Mouse (Mus musculus): ENCODE results near the gene Olfr894.
"Not testable (repeated sequence)": the region's sequence is repeated elsewhere in the genome, so short reads cannot be mapped to it uniquely, and the experiment has no call there.

The Olfr894 gene

DNA sequence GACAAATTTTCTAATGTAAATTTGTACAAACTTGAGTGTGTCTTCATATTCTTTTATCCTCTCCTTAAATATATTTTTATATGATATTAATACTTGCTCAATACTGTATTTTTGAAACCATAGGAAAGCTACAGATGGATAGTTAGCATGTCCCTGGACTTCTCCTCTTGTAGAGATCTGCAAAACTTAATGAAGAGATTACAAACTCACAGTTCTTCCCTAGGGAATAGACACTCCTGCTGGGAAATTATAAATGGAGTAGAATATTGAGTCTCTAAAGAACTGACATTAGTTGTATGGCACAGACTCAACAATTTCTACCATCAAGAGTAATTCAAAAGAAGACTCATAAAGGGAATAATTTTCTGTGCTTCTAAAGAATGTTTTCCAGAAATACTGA is at the start of gene Olfr894:
TSS of gene Olfr894 (plus strand) at position 301 of the 400 bp plus-strand sequence.
- no peak for DNase-seq (ENCODE audit: low spot score)

DNA sequence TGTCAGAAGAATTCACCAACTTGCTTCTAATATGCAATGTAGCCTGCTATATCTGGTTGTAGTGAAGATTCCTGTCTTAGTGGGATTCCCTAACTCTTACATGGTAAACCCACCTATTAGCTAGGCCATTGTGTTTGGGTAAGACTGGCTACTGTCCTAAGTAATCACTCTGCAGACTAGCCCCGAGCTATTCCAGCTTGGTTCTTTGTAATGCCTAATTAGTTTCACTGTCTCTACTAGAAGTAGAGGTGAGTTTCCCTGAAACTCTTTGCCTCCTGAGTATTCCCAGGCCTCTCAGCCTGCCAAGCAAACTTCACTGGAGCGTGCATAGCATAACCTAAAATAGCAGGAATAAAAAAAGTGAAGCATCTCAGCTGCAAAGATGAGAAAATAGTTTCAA is 49.5 kb upstream of the Olfr894 start:
- not testable (repeated sequence) for DNase-seq (ENCODE audit: low spot score)

GRCm38 (mm10) chr9:38180721-38181120 is 37.1 kb upstream of the Olfr894 start, which contains the start of gene Olfr891:
TSS of gene Olfr891 (minus strand) at chr9:38180821.
- DNase-seq (ENCODE audit: low spot score), result no peak

DNA sequence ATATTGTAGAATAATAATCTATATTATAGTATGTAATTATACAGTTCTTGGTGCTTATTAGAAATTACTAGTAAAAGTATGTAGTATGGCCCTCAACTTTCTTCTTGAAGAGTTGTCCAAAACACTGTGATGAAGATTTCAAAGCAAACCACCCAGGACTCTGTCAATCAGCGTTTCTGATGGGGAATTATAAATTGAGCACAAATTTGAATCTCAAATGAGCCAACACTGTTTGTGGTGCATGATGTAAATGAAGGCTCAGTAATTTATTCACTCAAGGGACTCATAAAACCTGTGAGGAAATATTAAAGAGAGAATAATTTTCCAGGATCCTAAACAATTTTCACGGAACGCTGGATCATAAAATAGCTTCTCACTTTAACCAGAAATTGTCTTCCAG is 9.8 kb upstream of the Olfr894 start, which contains the start of gene Olfr893:
TSS of gene Olfr893 (plus strand) at position 301 of the 400 bp plus-strand sequence.
- DNase-seq (ENCODE audit: low spot score), result no peak

DNA sequence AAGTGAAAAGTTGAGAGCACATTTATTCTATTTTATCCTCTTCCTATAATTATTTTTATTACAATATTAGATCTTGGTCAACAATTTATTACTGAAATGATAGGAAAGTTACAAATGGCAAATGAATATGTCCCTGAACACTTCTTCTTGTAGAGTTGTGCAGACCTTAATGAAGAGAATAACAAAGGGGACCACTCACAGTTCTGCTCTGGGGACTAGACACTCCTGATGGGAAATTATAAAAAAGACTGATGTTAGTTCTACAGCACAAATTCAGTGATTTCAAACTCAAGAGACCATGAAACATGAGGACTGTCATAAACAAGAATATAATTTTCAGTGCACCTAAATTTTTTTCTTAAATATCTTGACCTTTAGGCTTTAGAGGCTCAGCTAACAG is 34.6 kb downstream of the Olfr894 start, which contains the start of gene Olfr143:
TSS of gene Olfr143 (plus strand) at position 301 of the 400 bp plus-strand sequence.
- DNase-seq (ENCODE audit: low spot score), result no peak

- no peak for DNase-seq (ENCODE audit: low spot score)
Observed at GRCm38 (mm10) chr9:38267551-38267950, 49.7 kb downstream of the Olfr894 start, which contains the start of gene Olfr895. TSS of gene Olfr895 (plus strand) at chr9:38267851.

All from testis, postnatal 10 days (tissue).